Mouse (Mus musculus): Measurements from ENCODE around the gene Keap1. TPM values are rescaled to one million over a fixed set of nuclear protein-coding genes. Genes with fewer than 3 reads are reported as not detected.

Keap1 gene
- total RNA-seq (2023) = 10 to 100 TPM; 25.5 to 28.8 TPM

GRCm38 (mm10) chr9:21238733-21239464 is at the start of gene Keap1:
Gene Keap1, minus strand, starts transcription at chr9:21239361.

GRCm38 (mm10) chr9:21287571-21288402 is 48.6 kb upstream of the Keap1 start, which contains the start of gene Kri1:
Gene Kri1, minus strand, starts transcription at chr9:21287969.

GRCm38 (mm10) chr9:21265000-21265561 is 25.9 kb upstream of the Keap1 start, which contains the start of gene Atg4d:
Gene Atg4d, plus strand, starts transcription at chr9:21265293.

GRCm38 (mm10) chr9:21248326-21248725 is 9.2 kb upstream of the Keap1 start, which contains the start of gene S1pr5:
Gene S1pr5, minus strand, starts transcription at chr9:21248443.

Other genes starting within 250 kb of the Keap1 start
- gene Mrpl4, start 236.6 kb downstream of the Keap1 start, total RNA-seq (2023) = 10 to 100 TPM; 39.6 to 43.6 TPM
- gene Icam1, start 223.4 kb downstream of the Keap1 start, total RNA-seq (2023) = 10 to 100 TPM; 16.6 to 17.7 TPM
- gene Icam4, start 210.0 kb downstream of the Keap1 start, total RNA-seq (2023) = 1 to 10 TPM; 5.5 to 7.8 TPM
- gene Icam5, start 207.3 kb downstream of the Keap1 start, total RNA-seq (2023) = under 1 TPM; 0.26 TPM
- not detected for gene Zglp1, start 172.3 kb downstream of the Keap1 start, total RNA-seq (2023)
- gene Gm49373, start 166.3 kb downstream of the Keap1 start, total RNA-seq (2023) = under 1 TPM; 0.26 to 0.44 TPM
- gene Fdx1l, start 165.7 kb downstream of the Keap1 start, total RNA-seq (2023) = 1 to 10 TPM; 6.6 to 8.3 TPM
- 1 to 10 TPM; 2.1 to 3.0 TPM for gene Gm38431, start 147.4 kb downstream of the Keap1 start, total RNA-seq (2023)
- gene Raver1, start 147.4 kb downstream of the Keap1 start, total RNA-seq (2023) = 10 to 100 TPM; 51.8 to 54.5 TPM
- gene Tyk2, start 108.1 kb downstream of the Keap1 start, total RNA-seq (2023) = 10 to 100 TPM; 44.2 to 48.6 TPM
- 10 to 100 TPM; 76.1 to 82.1 TPM for gene Cdc37, start 89.4 kb downstream of the Keap1 start, total RNA-seq (2023)
- 1 to 10 TPM; 5.7 to 7.2 TPM for gene Pde4a, start 73.6 kb downstream of the Keap1 start, total RNA-seq (2023)
- 1 to 10 TPM; 2.3 to 3.9 TPM for gene S1pr5, start 9.1 kb upstream of the Keap1 start, total RNA-seq (2023)
- gene Atg4d, start 25.9 kb upstream of the Keap1 start, total RNA-seq (2023) = 10 to 100 TPM; 42.2 to 45.0 TPM
- 10 to 100 TPM; 92.2 to 97.0 TPM for gene Kri1, start 48.6 kb upstream of the Keap1 start, total RNA-seq (2023)
- 100 to 1,000 TPM; 105 to 122 TPM for gene Cdkn2d, start 52.0 kb upstream of the Keap1 start, total RNA-seq (2023)
- gene Ap1m2, start 73.0 kb upstream of the Keap1 start, total RNA-seq (2023) = 1 to 10 TPM; 3.4 to 4.2 TPM
- 100 to 1,000 TPM; 130 to 139 TPM for gene Slc44a2, start 81.3 kb upstream of the Keap1 start, total RNA-seq (2023)
- 10 to 100 TPM; 33.6 to 41.6 TPM for gene Ilf3, start 128.5 kb upstream of the Keap1 start, total RNA-seq (2023)
- 10 to 100 TPM; 15.2 to 17.4 TPM for gene Qtrt1, start 172.5 kb upstream of the Keap1 start, total RNA-seq (2023)
- gene Dnm2, start 185.5 kb upstream of the Keap1 start, total RNA-seq (2023) = 100 to 1,000 TPM; 226 to 246 TPM